Mouse (Mus musculus): Measurements from ENCODE around the gene Fank1. TPM values are rescaled to one million over a fixed set of nuclear protein-coding genes. Genes with fewer than 3 reads are reported as not detected.

Gene Fank1
- polyA plus RNA-seq, 1 experiment from 2014 or later, result 4.0 TPM

DNA sequence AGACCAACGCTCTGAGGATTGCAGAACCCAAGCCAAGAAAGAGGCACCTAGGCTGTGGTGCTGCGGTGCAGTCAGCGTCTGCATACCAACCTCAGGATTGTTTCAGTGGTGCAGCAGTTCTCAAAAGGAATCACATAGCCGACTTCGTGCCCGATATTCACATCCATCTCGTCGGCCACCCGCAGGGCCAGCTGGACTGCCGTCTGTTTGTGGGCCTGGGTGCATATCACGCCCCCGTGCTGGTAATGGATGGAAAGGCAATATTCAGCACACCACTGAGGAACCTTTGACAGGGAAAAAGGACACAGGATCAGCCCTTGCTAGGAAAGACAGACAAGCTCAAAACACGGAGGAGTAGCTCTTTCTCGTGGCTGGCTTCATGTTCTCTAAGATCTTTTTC, 27.9 kb upstream of the Fank1 start:
- Histone ChIP-seq H3K27me3 (no peaks in the 10 kb centered on the region), H3K4me2 (replicated peaks) (no peak overlapping the region), H3K9me3 (no peaks in the 10 kb centered on the region), H3K4me1 (peaks cover 20% of the 10 kb centered on the region), H3K27ac (replicated peaks) (peak overlapping the region; percentile 19; the same call in 1 of the 2 replicates), H3K36me3 (peaks cover 4% of the 10 kb centered on the region; the same call in 1 of the 2 replicates), H3K4me3 (no peak overlapping the region), H3K9ac (replicated peaks) (no peak overlapping the region)
- ATAC-seq (replicated peaks), result no peak
- 86% methylated on average over 14 of the region's 14 CpGs for WGBS

DNA sequence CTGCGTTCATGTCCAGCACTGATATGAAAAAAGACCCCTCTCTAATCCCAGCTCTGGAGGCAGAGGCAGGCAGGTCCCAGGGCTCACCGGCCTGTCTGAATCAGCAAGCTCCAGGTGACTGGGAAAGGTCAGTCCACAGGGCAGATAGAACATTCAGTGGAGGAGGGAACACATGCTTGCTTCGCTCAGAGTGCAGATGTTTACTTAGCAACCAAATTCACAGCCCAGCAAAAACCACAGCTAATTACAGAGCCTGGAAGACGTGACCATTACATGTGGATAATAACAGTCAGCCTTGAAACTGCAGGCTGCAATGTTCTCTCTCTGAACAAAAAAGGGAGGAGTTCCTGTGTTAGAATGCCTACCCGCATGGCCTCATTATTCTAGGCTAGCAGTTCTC, 26.0 kb upstream of the Fank1 start:
- H3K27me3 ChIP-seq, result no peaks in the 10 kb centered on the region
- H3K4me1 ChIP-seq, result peaks cover 8% of the 10 kb centered on the region
- peaks cover 4% of the 10 kb centered on the region; the same call in 1 of the 2 replicates for H3K36me3 ChIP-seq
- no peak overlapping the region for H3K9ac ChIP-seq (replicated peaks)
- peak overlapping the region; percentile 29; the same call in 1 of the 2 replicates for H3K27ac ChIP-seq (replicated peaks)
- H3K4me3 ChIP-seq, result no peak overlapping the region
- no peaks in the 10 kb centered on the region for H3K9me3 ChIP-seq
- 44% methylated on average over 5 of the region's 5 CpGs for WGBS
- peak; percentile 46; the same call in 1 of the 2 replicates for ATAC-seq (replicated peaks)
- no peak overlapping the region for H3K4me2 ChIP-seq (replicated peaks)

DNA sequence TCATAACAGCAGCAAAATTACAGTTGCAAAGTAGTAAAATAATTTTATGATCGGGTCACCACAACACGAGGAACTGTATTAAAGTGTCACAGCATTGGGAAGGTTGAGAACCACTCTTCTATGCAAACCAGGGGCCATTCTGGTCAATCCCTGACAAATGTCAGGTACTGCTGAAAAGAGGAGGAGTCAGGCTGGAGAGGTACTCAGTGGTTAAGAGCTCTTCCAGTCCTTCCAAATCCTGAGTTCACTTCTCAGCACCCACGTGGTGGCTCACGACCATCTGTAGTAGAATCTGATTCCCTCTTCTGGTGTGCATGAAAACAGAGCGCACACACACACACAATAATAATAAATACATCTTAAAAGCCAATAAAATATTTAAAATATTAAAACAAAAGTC, 25.5 kb upstream of the Fank1 start:
- Histone ChIP-seq H3K27me3 (no peaks in the 10 kb centered on the region), H3K4me2 (replicated peaks) (no peak overlapping the region), H3K9ac (replicated peaks) (no peak overlapping the region), H3K4me1 (peaks cover 9% of the 10 kb centered on the region), H3K27ac (replicated peaks) (no peak overlapping the region), H3K9me3 (no peaks in the 10 kb centered on the region), H3K36me3 (peaks cover 4% of the 10 kb centered on the region; the same call in 1 of the 2 replicates), H3K4me3 (no peak overlapping the region)
- WGBS, result 82% methylated on average over 5 of the region's 5 CpGs
- no peak for ATAC-seq (replicated peaks)

DNA sequence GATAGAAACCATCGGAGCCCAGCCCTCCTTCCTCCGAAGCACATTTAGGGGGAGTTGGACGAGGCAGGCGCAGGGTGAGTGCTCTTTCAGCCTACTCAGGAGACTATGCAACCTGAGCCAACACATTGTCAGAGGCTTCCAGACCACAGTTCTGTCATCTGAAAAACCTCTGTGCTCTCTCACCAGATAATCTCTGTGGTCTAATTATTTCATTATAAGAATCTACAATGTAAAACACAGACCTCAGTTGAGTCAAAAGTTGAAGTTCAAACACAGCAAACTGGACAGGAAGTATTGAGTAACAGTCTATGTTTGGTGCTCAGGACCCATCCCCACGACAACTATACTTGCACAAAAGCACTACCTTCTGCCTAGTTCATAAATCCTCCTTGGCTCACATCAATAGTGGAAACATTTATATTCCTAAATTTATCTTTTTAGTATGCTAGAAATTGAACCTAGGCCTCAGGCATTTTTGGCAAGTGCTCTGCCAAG, 18.7 kb upstream of the Fank1 start:
- Histone ChIP-seq H3K4me2 (replicated peaks) (peak overlapping the region; percentile 27), H3K27ac (replicated peaks) (no peak overlapping the region), H3K4me3 (peak overlapping the region; percentile 16), H3K27me3 (no peaks in the 10 kb centered on the region), H3K4me1 (peaks cover 28% of the 10 kb centered on the region), H3K9ac (replicated peaks) (no peak overlapping the region), H3K9me3 (no peaks in the 10 kb centered on the region), H3K36me3 (no peaks in the 10 kb centered on the region)
- ATAC-seq (replicated peaks), result no peak
- 17% methylated on average over 5 of the region's 5 CpGs for WGBS

DNA sequence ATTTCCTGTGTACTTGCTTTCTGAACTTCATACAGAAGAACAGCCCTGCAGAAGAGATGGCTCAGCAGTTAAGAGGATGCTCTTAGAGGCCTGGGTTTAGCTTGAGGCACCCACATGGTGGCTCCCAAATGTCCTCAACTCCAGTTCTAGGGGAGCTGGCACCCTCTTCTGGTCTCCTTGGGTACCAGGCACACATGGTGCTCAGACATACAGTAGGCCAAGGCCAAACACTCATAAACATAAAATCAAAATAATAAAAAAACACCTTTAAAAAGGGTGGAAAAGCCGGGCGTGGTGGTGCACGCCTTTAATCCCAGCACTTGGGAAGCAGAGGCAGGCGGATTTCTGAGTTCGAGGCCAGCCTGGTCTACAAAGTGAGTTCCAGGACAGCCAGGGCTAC, 17.9 kb upstream of the Fank1 start:
- Histone ChIP-seq H3K4me1 (peaks cover 28% of the 10 kb centered on the region), H3K9me3 (no peaks in the 10 kb centered on the region), H3K4me3 (no peak overlapping the region), H3K36me3 (no peaks in the 10 kb centered on the region), H3K27me3 (no peaks in the 10 kb centered on the region), H3K27ac (replicated peaks) (no peak overlapping the region), H3K4me2 (replicated peaks) (peak overlapping the region; percentile 39), H3K9ac (replicated peaks) (no peak overlapping the region)
- ATAC-seq (replicated peaks), result no peak
- WGBS, result 89% methylated on average over 5 of the region's 5 CpGs

DNA sequence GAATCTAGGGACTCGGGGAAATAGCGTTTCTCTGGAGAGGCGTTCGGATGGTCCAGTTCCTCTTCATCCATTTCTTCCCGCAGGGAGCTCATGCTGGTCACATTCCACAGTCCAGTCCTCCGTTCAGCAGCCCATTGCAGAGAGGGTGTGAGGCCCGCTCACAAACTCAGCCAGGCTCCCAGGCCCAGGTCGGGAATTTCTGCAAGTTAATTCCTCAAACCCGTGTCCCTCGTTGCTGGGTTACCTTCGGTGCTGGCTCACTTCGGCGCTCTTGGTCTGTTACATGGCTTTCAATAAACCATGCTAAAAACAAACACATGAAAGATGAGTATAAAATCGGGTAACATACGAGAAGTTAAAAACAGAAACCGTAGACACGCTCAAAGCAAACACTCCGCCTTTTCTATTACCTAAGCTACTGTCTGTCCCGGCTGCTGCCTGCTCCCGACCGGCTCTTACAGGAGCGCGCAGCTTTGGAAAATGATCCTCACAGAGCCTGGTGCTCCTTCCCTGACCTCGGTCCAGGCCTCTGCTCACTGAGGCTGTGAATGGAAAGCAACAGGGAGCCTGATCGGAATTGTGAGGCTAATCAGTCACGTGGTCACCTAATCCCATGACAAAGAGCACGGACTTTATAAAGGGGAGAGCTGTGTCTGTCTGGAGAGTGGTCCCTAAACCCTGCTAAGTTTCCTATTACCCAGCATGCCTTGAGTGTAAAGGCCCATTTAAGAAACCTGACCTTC, 16.9 kb upstream of the Fank1 start:
- peak; percentile 93 for ATAC-seq (replicated peaks)
- Histone ChIP-seq H3K27me3 (no peaks in the 10 kb centered on the region), H3K36me3 (no peaks in the 10 kb centered on the region), H3K4me1 (peaks cover 31% of the 10 kb centered on the region), H3K27ac (replicated peaks) (peak overlapping the region; percentile 75), H3K4me2 (replicated peaks) (peak overlapping the region; percentile 39), H3K9ac (replicated peaks) (peak overlapping the region; percentile 35), H3K9me3 (no peaks in the 10 kb centered on the region), H3K4me3 (peak overlapping the region; percentile 28)
- 3% methylated on average over 27 of the region's 27 CpGs for WGBS

DNA sequence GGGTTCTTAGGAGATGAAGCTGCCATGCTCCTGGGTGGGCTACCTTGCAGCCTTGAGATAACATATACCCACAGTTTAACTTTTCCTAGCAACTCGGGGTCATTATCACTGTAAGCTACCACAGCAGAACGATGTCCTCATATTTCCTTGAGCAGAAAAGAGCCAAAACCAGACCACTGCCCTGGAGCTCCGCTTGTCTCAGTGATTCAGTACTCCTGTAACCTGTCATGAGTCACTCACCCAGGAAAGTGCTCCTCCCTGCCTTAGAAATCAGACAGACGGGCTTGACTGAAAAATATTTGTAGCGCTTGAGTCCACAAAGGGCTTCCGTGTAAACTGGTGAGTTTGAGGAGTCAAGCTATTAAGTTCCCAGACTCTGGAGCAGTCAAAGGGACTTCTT, 14.0 kb upstream of the Fank1 start:
- Histone ChIP-seq H3K9ac (replicated peaks) (no peak overlapping the region), H3K27me3 (no peaks in the 10 kb centered on the region), H3K4me3 (no peak overlapping the region), H3K36me3 (no peaks in the 10 kb centered on the region), H3K9me3 (no peaks in the 10 kb centered on the region), H3K27ac (replicated peaks) (no peak overlapping the region), H3K4me2 (replicated peaks) (no peak overlapping the region), H3K4me1 (peaks cover 48% of the 10 kb centered on the region)
- 89% methylated on average over 6 of the region's 6 CpGs for WGBS
- no peak for ATAC-seq (replicated peaks)

DNA sequence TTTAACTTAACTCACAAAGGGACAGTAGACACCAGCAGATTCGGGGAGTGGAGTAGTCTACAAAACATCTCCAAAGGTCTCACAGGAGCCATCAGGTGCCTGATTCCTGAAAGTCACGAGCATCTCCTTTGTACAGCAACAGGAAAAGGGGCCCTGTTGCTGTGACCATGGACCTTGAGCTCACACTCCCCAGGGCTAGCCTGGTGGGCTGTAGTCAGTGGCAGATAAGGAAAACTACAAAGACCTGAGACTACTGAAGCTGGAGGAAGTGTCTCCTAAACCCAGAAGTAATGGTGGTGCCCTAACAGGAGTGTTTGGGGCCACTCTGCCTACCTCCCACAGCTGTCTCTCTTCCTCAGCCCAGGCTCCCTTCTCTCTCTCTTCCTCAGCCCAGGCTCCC, 12.2 kb upstream of the Fank1 start:
- WGBS, result 83% methylated on average over 2 of the region's 2 CpGs
- no peaks in the 10 kb centered on the region for H3K27me3 ChIP-seq
- no peak overlapping the region for H3K4me3 ChIP-seq
- peaks cover 52% of the 10 kb centered on the region for H3K4me1 ChIP-seq
- H3K9me3 ChIP-seq, result no peaks in the 10 kb centered on the region
- H3K36me3 ChIP-seq, result no peaks in the 10 kb centered on the region
- no peak overlapping the region for H3K9ac ChIP-seq (replicated peaks)
- no peak overlapping the region for H3K4me2 ChIP-seq (replicated peaks)
- no peak for ATAC-seq (replicated peaks)
- H3K27ac ChIP-seq (replicated peaks), result peak overlapping the region; percentile 88

DNA sequence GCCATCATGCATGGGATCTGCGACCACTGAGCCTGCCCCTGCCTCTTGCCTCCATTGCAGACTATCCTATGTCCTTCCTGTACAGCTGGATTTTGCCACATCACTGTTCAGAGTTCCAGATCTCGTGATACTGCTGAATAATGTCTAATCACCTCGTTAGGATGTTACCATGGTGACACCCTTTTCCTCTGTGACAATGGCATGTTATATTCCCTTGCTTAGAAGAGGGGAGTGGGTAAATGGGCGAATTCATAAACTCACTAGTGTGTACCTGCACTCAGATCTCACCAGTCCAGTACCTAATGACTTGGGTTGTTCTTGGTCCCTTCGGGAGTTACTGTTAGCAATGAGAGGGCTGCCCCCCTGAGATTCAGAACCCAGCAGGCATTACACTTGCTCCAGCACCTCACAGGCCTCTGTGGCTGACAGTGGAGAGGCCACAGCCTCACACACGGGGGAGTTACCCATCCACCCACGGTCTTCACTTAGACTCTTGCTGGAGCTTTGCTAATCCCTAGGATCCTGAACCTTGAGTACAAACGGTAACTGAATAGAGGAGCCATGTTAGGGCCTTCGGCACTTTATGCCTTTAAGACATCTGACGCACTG, 11.3 kb upstream of the Fank1 start:
- H3K27ac ChIP-seq (replicated peaks), result peak overlapping the region; percentile 88
- no peaks in the 10 kb centered on the region for H3K27me3 ChIP-seq
- no peak overlapping the region for H3K4me3 ChIP-seq
- no peaks in the 10 kb centered on the region for H3K9me3 ChIP-seq
- H3K4me2 ChIP-seq (replicated peaks), result no peak overlapping the region; the same call in 1 of the 2 replicates
- no peak overlapping the region for H3K9ac ChIP-seq (replicated peaks)
- WGBS, result 28% methylated on average over 10 of the region's 10 CpGs
- H3K36me3 ChIP-seq, result no peaks in the 10 kb centered on the region
- ATAC-seq (replicated peaks), result peak; percentile 53
- peaks cover 43% of the 10 kb centered on the region for H3K4me1 ChIP-seq

DNA sequence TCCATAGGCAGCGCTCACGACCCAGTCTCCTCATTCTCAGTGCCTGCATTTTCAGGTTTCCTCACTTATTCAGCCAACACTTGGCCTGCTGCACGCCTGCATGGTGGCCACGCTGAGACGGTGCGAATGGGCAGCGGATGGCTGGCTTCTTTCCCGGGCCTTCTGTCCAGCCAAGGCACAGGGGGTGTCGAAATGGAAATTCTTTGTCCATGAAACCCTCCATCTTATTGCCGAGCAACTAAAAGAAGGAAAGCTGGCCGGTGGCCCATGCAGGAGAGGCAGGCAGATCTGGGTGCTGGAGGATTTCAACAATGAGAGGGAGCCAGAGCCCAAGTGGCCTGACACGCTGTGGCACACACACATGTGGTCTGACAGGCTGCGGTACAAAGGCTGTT, 10.8 kb upstream of the Fank1 start:
- Histone ChIP-seq H3K27ac (replicated peaks) (peak overlapping the region; percentile 88), H3K9ac (replicated peaks) (no peak overlapping the region), H3K4me1 (peaks cover 43% of the 10 kb centered on the region), H3K27me3 (no peaks in the 10 kb centered on the region), H3K9me3 (no peaks in the 10 kb centered on the region), H3K36me3 (no peaks in the 10 kb centered on the region), H3K4me2 (replicated peaks) (no peak overlapping the region), H3K4me3 (no peak overlapping the region)
- WGBS, result 23% methylated on average over 13 of the region's 13 CpGs
- ATAC-seq (replicated peaks), result peak; percentile 86

DNA sequence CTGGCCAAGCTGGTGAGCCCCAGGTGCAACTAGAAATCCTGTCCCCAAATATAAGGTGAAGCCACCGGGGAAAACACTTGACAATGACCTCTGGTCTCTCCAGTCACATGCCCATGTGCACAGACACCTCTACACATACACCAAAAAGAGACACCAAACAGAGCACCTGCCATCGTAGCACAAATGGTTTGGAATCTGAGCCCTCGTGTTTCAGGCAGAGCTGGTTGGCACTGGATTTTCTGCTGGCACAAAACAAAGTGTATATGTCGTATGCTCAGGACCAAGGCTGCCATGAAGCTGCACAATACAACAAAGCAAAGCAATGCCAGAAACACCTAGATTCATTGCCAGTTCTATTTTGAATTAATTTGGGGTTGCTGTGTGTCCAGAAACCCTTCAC, 8.6 kb upstream of the Fank1 start:
- Histone ChIP-seq H3K4me2 (replicated peaks) (no peak overlapping the region), H3K4me3 (no peak overlapping the region), H3K4me1 (peaks cover 43% of the 10 kb centered on the region), H3K36me3 (no peaks in the 10 kb centered on the region), H3K9ac (replicated peaks) (no peak overlapping the region), H3K27me3 (no peaks in the 10 kb centered on the region), H3K27ac (replicated peaks) (peak overlapping the region; percentile 79), H3K9me3 (no peaks in the 10 kb centered on the region)
- ATAC-seq (replicated peaks), result no peak
- WGBS, result 54% methylated on average over 4 of the region's 4 CpGs

DNA sequence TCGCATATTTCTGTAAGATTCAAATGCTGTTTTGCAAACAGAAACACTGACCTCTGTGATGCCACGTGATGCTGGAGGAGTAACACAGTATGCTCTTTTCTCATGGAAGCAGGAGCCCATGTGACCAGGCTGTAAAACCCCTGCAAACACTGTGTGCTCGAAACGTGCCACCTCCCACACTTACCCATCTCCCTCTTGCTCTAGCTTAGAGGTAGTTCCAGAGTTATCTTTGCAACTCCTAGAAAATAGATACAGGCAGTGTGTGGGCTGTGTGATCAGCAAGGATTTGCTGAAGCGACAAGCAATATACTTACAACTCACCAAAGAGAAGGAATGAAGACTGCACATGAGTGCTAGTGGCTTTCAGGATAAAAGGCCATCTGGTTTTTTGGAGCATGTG, 8.1 kb upstream of the Fank1 start:
- WGBS, result 68% methylated on average over 5 of the region's 5 CpGs
- no peak overlapping the region for H3K4me3 ChIP-seq
- H3K9me3 ChIP-seq, result no peaks in the 10 kb centered on the region
- no peaks in the 10 kb centered on the region for H3K27me3 ChIP-seq
- no peaks in the 10 kb centered on the region for H3K36me3 ChIP-seq
- H3K27ac ChIP-seq (replicated peaks), result peak overlapping the region; percentile 79
- no peak overlapping the region for H3K9ac ChIP-seq (replicated peaks)
- ATAC-seq (replicated peaks), result no peak
- H3K4me2 ChIP-seq (replicated peaks), result no peak overlapping the region
- peaks cover 43% of the 10 kb centered on the region for H3K4me1 ChIP-seq

Measured in forebrain, embryonic 15.5 days (tissue).